Mouse (Mus musculus) kidney, embryonic 14.5 days (tissue): Measurements from ENCODE around the gene Nt5c3b. TPM values are rescaled to one million over a fixed set of nuclear protein-coding genes. Genes with fewer than 3 reads are reported as not detected.

Experiments
- ATAC-seq: fragments of 200-750 bp; cut with Nextera tagmentation; 2 replicates; pipeline ENCODE4 v1.8.0; 2017; ENCODE audit warnings: moderate number of reproducible peaks, mild to moderate bottlenecking, moderate TSS enrichment, moderate library complexity; ENCODE audit not compliant: low FRiP score, low TSS enrichment
- H3K27ac ChIP-seq: fragments of 300-500 bp; sonication (generic); 2 replicates; pipeline ENCODE4 v1.5.1; 2014; ENCODE audit warnings: low read depth, mild to moderate bottlenecking, low read length, moderate library complexity, mixed read lengths
- H3K27me3 ChIP-seq: fragments of 300-500 bp; sonication (generic); 2 replicates; pipeline ENCODE4 v1.6.1; 2014; ENCODE audit warnings: mild to moderate bottlenecking, low read length; ENCODE audit not compliant: control insufficient read depth, insufficient read depth
- H3K36me3 ChIP-seq: fragments of 300-500 bp; sonication (generic); 2 replicates; pipeline ENCODE4 v1.6.1; 2014; ENCODE audit warnings: low read length, mixed read lengths; ENCODE audit not compliant: control insufficient read depth, insufficient read depth
- H3K4me1 ChIP-seq: fragments of 300-500 bp; sonication (generic); 2 replicates; pipeline ENCODE4 v1.6.1; 2014; ENCODE audit warnings: low read length, mixed read lengths; ENCODE audit not compliant: control insufficient read depth, insufficient read depth
- H3K4me2 ChIP-seq: fragments of 300-500 bp; sonication (generic); replicated peaks from 2 replicates; pipeline ENCODE4 v1.6.1; 2014; ENCODE audit warnings: low read depth, mild to moderate bottlenecking, low read length
- H3K4me3 ChIP-seq: fragments of 300-500 bp; sonication (generic); 2 replicates; pipeline ENCODE4 v1.5.1; 2014; ENCODE audit warnings: mild to moderate bottlenecking, low read length
- H3K9ac ChIP-seq: fragments of 300-500 bp; sonication (generic); 2 replicates; pipeline ENCODE4 v1.6.1; 2014; ENCODE audit warnings: low read depth, mild to moderate bottlenecking, low read length, moderate library complexity
- H3K9me3 ChIP-seq: fragments of 300-500 bp; sonication (generic); 2 replicates; pipeline ENCODE4 v1.6.1; 2016; ENCODE audit warnings: low read length; ENCODE audit not compliant: control insufficient read depth
- WGBS: fragments of 180-500 bp; shearing (Covaris S2); extraction: QIAGEN DNeasy Blood & Tissue Kit; methylation state at CpG from one replicate; pipeline ENCODE4 v1.1.7; 2014; 5-methylcytosine and 5-hydroxymethylcytosine counted together
- polyA plus RNA-seq: library from polyadenylated mRNA; unstranded; fragments of >200 nt; fragmentation: Nextera tagmentation; extraction: Ambion mirVana; gene quantifications from 2 replicates; pipeline ENCODE4 v1.2.1, GENCODE M21; 2014

Nt5c3b gene
- polyA plus RNA-seq, 1 experiment from 2014 or later, result 112 TPM

- H3K4me3 ChIP-seq, result no peak overlapping the region
- peaks cover 30% of the 10 kb centered on the region for H3K4me1 ChIP-seq
- no peaks in the 10 kb centered on the region for H3K9me3 ChIP-seq
- H3K36me3 ChIP-seq, result no peaks in the 10 kb centered on the region
- no peak overlapping the region for H3K27ac ChIP-seq
- no peak overlapping the region for H3K9ac ChIP-seq
- 68% methylated on average over 9 of the region's 9 CpGs for WGBS
- no peak for ATAC-seq
- H3K4me2 ChIP-seq, result no peak overlapping the region
- H3K27me3 ChIP-seq, result no peaks in the 10 kb centered on the region
Observed at GRCm38 (mm10) chr11:100399320-100399719, 42.3 kb downstream of the Nt5c3b start.

DNA sequence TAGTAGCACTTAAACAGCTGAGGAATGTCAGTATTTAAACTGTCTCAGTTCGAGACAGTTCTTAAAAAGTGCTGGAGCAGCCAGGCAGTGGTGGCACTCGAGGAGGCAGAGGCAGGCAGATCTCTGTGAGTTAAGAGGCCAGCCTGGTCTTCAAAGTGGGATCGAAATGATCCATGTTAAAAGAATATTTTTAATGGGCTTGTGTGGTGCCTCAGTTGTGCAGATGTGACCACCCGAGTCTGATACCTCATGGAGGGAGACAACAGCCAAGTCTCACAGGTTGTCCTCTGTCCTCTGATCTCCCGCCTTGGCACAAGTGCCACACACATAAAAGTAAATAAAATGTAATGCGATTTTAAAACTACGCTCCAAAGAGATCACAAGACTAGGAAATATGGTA, 43.1 kb downstream of the Nt5c3b start:
- no peaks in the 10 kb centered on the region for H3K9me3 ChIP-seq
- H3K27ac ChIP-seq, result no peak overlapping the region
- no peaks in the 10 kb centered on the region for H3K36me3 ChIP-seq
- ATAC-seq, result no peak
- no peak overlapping the region for H3K4me2 ChIP-seq
- H3K4me1 ChIP-seq, result peaks cover 25% of the 10 kb centered on the region
- no peak overlapping the region for H3K4me3 ChIP-seq
- H3K27me3 ChIP-seq, result no peaks in the 10 kb centered on the region
- H3K9ac ChIP-seq, result no peak overlapping the region
- 90% methylated on average over 7 of the region's 7 CpGs for WGBS

DNA sequence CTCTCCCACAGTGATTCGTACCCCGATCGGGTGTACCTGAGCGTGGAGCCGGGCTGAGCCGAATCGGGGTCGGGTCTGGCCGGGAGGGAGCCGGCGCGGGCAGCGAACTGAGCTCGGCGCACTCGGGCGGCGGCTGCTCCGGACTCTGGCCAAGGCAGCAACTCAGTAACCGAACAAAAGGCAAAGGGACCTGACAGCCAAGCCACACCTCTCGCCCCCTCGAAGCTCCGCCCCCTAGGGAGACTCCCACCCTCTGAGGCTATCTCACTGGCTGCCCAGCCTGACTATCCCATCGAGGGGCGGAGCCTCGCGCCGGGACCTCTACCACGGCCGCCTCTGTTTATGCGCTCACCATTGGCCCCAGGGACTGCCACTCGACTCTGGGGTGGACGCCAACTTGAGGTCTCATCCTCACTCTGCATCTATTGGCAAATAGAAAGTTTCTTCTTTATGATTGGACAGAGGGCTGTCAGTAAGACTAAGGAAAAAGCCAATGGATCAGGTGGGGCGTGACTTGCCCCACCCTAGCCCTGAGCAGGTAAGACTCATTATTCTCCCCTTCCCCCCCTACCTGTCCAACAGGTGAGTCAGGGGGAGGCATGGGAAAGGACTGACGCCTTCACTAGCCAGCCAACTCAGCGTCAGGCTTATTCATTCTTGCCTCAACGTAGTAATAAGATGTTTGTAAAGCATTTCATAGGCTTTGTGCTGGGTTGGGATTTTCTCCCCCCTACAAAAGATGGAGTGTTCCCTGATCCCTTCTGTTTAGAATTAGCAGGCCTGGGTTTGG, 43.8 kb downstream of the Nt5c3b start, which contains the start of gene Jup:
Jup (minus strand) TSS at position 164 of the 790 bp plus-strand sequence.
- H3K9me3 ChIP-seq, result no peaks in the 10 kb centered on the region
- H3K27ac ChIP-seq, result peak within 1 kb of the TSS; percentile 88
- H3K27me3 ChIP-seq, result no peaks in the 10 kb centered on the region
- peaks cover 23% of the 10 kb centered on the region for H3K4me1 ChIP-seq
- under 1% methylated on average over 37 of the region's 37 CpGs for WGBS
- peak within 1 kb of the TSS; percentile 84 for H3K4me3 ChIP-seq
- peak within 1 kb of the TSS; percentile 77 for H3K9ac ChIP-seq
- H3K4me2 ChIP-seq, result peak within 1 kb of the TSS; percentile 81
- H3K36me3 ChIP-seq, result no peaks in the 10 kb centered on the region
- peak; percentile 98 for ATAC-seq

DNA sequence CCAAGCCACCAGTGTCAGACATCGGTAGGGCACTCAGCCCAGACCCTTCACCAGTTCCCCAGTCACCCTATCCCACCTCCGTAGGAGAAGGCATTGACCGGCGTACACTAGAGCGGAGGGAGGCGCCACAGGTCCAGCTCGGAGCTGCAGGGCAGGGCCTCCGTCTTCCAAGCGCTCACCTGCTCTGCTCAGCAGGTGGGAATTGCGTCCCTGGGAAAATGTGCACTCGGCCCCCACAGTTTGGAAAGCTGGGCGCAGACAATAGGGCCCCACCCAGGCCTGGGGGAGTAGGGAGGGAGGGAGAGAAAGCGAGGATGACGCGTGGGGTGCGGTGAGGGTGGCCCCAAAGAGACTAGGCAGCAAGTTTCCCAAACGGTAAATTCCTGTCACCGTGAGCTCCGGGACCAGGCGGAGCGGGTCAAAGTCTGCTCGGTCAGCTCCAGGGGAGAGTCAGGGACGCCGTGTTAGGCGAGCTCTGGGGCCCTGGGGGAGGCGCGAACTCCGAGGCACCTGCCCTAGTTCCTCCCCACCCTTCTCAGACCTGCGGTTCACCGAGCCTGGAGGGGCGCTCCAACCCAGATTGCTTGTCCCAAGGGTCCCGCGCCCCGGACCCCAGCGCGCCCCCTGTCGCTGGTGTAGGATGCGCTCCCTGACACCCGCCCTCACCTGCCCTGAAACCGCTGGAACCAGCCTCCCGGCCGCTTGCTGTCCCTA, 44.6 kb downstream of the Nt5c3b start:
- H3K27ac ChIP-seq, result peak overlapping the region; percentile 88
- WGBS, result 1% methylated on average over 41 of the region's 42 CpGs
- peak overlapping the region; percentile 81 for H3K4me2 ChIP-seq
- peaks cover 18% of the 10 kb centered on the region for H3K4me1 ChIP-seq
- no peaks in the 10 kb centered on the region for H3K27me3 ChIP-seq
- peak; percentile 26 for ATAC-seq
- H3K9ac ChIP-seq, result peak overlapping the region; percentile 77
- H3K9me3 ChIP-seq, result no peaks in the 10 kb centered on the region
- H3K36me3 ChIP-seq, result no peaks in the 10 kb centered on the region
- peak overlapping the region; percentile 84 for H3K4me3 ChIP-seq

GRCm38 (mm10) chr11:100395861-100396631, 45.6 kb downstream of the Nt5c3b start:
- Histone ChIP-seq H3K4me1 (peaks cover 24% of the 10 kb centered on the region), H3K4me3 (peak overlapping the region; percentile 84), H3K4me2 (peak overlapping the region; percentile 81), H3K27ac (peak overlapping the region; percentile 88), H3K36me3 (no peaks in the 10 kb centered on the region), H3K9ac (peak overlapping the region; percentile 77; the same call in 1 of the 2 replicates), H3K9me3 (no peaks in the 10 kb centered on the region), H3K27me3 (no peaks in the 10 kb centered on the region)
- no peak for ATAC-seq
- WGBS, result 26% methylated on average over 17 of the region's 17 CpGs

DNA sequence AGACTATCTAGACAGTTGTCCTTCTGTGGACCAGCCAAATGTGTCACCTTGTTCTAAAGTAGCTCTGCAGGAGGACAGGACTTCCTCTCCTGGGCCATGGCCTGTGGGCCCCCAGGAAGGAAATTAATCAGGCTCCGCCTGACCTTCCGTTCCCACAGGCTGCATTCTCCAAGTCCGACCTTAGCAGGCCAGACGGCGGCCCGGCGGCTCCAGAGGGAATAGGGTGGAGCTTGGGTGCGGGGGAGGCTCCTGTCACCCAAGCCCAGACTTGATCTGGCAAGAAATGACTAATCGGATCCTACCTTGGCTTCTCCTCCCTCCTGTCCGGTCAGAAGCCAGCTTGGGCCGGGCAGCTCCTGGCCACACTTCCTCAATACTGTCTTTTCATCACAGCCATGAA, 46.4 kb downstream of the Nt5c3b start:
- peak overlapping the region; percentile 88; the same call in 1 of the 2 replicates for H3K27ac ChIP-seq
- H3K9ac ChIP-seq, result no peak overlapping the region
- H3K36me3 ChIP-seq, result no peaks in the 10 kb centered on the region
- peaks cover 32% of the 10 kb centered on the region for H3K4me1 ChIP-seq
- H3K9me3 ChIP-seq, result no peaks in the 10 kb centered on the region
- 0 out of 2 replicates have a peak, but pooled peaks have one; percentile 1 for ATAC-seq
- H3K4me2 ChIP-seq, result peak overlapping the region; percentile 81
- no peaks in the 10 kb centered on the region for H3K27me3 ChIP-seq
- WGBS, result 10% methylated on average over 11 of the region's 11 CpGs
- peak overlapping the region; percentile 84 for H3K4me3 ChIP-seq

DNA sequence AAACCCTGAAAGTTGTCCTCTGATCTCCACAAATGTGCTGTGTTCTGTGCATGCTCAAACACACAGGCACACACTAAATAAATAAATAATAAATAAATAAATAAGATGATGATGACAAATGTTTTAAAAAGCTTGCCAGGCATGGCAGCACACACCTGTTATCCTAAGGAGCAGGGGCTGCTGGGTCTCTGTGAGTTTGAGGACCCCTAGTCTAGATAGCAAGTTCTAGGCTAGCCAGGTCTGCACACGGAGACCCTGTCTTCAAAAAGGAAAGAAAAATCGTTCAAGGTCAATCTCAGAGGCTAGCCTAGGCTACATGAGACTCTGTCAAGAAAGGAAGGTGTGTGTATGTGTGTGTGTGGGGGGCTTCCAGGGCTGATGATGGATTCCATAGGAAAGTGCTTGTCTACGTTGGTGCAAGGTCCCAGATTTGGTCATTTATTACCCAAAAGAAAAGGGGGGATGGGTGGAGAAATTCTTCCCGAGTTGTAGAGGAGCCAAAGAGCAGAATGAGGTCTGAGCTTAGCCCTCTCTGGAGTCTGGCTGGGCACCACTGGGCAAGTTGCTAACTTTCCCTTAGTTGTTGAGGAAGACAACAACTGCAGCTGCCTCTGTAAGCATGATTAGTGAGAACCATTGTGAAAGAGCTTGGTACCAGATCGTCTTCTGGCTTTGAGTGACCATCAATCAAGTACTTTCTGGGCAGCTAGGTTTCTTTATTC, 47.1 kb downstream of the Nt5c3b start:
- Histone ChIP-seq H3K36me3 (no peaks in the 10 kb centered on the region), H3K27ac (peak overlapping the region; percentile 88; the same call in 1 of the 2 replicates), H3K9ac (no peak overlapping the region), H3K9me3 (no peaks in the 10 kb centered on the region), H3K4me3 (peak overlapping the region; percentile 84), H3K4me1 (peaks cover 39% of the 10 kb centered on the region), H3K4me2 (peak overlapping the region; percentile 81), H3K27me3 (no peaks in the 10 kb centered on the region)
- no peak for ATAC-seq
- WGBS, result 49% methylated on average over 5 of the region's 5 CpGs

DNA sequence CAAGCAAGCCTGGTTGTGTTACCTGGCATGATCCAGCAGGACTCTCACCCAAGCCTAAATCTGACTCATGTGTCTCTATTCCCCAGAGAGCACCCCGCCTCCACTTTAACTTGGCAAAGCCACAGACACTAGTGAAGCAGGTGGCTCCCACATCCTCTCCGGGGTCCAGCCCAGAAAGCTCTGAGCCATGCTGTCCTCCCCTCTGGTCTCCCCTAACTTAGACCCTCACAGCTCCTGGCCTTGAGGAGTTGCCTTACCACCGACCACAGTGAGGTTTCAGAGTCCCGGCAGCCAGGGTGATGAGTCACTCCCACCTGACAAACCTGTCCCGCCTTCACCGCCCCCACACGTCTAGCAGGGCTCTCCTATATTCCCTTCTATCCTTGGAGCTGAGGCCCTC, 47.9 kb downstream of the Nt5c3b start:
- H3K27ac ChIP-seq, result no peak overlapping the region
- 45% methylated on average over 7 of the region's 7 CpGs for WGBS
- H3K4me1 ChIP-seq, result peaks cover 47% of the 10 kb centered on the region

More for the DNA sequence above, 47.9 kb downstream of the Nt5c3b start:
- no peak for ATAC-seq
- no peaks in the 10 kb centered on the region for H3K27me3 ChIP-seq
- no peak overlapping the region for H3K9ac ChIP-seq
- no peaks in the 10 kb centered on the region for H3K36me3 ChIP-seq
- H3K4me3 ChIP-seq, result no peak overlapping the region
- H3K9me3 ChIP-seq, result no peaks in the 10 kb centered on the region
- H3K4me2 ChIP-seq, result no peak overlapping the region
